Mouse (Mus musculus) ovary, adult 10 weeks (tissue): ENCODE measurements around the gene Gm14851. TPM values are rescaled to one million over a fixed set of nuclear protein-coding genes. Genes with fewer than 3 reads are reported as not detected.

Experiments used
- polyA plus RNA-seq: library from polyadenylated mRNA; stranded (reverse); fragments of 350-450 nt; fragmentation: Illumina TruSeq; extraction: RNeasy Lipid Tissue Mini Kit (QIAGEN cat#74804); gene quantifications from one replicate; pipeline ENCODE4 v1.2.3, GENCODE M21; 2014

Gm14851 gene
- polyA plus RNA-seq: not detected

GRCm38 (mm10) chr8:21095950-21096349, at the start of gene Gm14851:
TSS of gene Gm14851 (minus strand) at chr8:21096050.

DNA sequence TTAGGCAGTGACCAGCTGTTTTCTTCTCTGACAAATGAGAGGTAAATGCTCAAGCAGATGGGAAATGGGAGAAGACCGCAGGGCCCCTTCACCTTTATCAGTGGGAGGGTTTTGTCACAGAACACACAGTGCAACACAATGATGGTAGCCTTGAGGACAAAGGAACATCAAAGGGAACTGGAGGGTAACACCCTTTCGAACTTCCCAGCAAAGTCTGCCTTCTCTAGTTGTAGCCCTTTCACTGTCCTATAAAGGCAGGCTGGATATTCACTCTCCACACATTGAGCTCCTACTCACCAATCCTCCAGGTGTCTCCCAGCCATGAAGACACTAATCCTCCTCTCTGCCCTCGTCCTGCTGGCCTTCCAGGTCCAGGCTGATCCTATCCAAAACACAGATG, 38.5 kb upstream of the Gm14851 start, which contains the start of gene Defa30:
TSS of gene Defa30 (plus strand) at position 301 of the 400 bp plus-strand sequence.

DNA sequence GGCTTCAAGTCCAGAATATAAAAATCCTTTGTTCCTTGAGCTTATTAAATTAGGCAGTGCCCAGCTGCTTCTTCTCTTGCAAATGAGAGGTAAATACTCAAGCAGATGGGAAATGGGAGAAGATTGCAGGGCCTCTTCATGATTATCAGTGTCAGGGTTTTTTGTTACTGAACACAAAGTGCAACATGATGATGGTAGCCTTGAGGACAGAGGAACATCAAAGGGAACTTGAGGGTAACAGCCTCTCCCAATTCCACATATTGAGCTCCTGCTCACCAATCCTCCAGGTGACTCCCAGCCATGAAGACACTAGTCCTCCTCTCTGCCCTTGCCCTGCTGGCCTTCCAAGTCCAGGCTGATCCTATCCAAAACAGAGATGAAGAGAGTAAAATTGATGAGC, 11.7 kb downstream of the Gm14851 start, which contains the start of gene Defa25:
TSS of gene Defa25 (plus strand) at position 301 of the 400 bp plus-strand sequence.

DNA sequence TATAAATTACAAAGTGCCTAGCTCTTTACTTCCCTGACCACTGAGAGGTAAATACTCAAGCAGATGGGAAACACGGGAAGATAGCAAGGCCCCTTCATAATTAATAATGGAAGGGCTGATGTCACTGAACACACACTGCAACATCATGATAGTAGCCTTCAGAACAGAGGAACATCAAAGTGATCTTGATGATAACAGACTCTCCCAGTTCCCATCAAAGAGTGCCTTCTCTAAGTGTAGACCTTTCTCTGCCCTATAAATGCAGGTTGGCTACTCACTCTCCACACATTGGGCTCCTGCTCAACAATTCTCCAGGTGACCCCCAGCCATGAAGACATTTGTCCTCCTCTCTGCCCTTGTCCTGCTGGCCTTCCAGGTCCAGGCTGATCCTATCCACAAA, 31.1 kb downstream of the Gm14851 start, which contains the start of gene Defa35:
TSS of gene Defa35 (plus strand) at position 301 of the 400 bp plus-strand sequence.

DNA sequence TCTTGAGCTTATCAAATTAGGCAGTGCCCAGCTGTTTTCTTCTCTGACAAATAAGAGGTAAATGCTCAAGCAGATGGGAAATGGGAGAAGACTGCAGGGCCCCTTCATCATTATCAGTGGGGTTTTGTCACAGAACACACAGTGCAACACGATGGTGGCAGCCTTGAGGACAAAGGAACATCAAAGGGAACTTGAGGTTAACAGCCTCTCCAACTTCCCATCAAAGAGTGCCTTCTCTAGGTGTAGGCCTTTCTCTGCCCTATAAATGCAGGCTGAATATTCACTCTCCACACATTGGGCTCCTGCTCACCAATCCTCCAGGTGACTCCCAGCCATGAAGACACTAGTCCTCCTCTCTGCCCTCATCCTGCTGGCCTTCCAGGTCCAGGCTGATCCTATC, 41.1 kb downstream of the Gm14851 start, which contains the start of gene Defa23:
TSS of gene Defa23 (plus strand) at position 301 of the 400 bp plus-strand sequence.

Other genes with a start within 250 kb of the Gm14851 start
- not detected for gene Defb33, start 203.4 kb downstream of the Gm14851 start, polyA plus RNA-seq
- not detected for gene Gm15056, start 193.4 kb downstream of the Gm14851 start, polyA plus RNA-seq
- gene Gm6040, start 174.0 kb downstream of the Gm14851 start, polyA plus RNA-seq: not detected
- not detected for gene AY761185, start 151.3 kb downstream of the Gm14851 start, polyA plus RNA-seq
- not detected for gene Defa21, start 70.5 kb downstream of the Gm14851 start, polyA plus RNA-seq
- not detected for gene Defa23, start 41.0 kb downstream of the Gm14851 start, polyA plus RNA-seq
- not detected for gene Defa35, start 31.0 kb downstream of the Gm14851 start, polyA plus RNA-seq
- not detected for gene Defa25, start 11.6 kb downstream of the Gm14851 start, polyA plus RNA-seq
- gene Defa30, start 38.6 kb upstream of the Gm14851 start, polyA plus RNA-seq: not detected
- not detected for gene Defa22, start 66.2 kb upstream of the Gm14851 start, polyA plus RNA-seq
- gene Defa31, start 95.6 kb upstream of the Gm14851 start, polyA plus RNA-seq: not detected
- not detected for gene Gm15293, start 105.5 kb upstream of the Gm14851 start, polyA plus RNA-seq
- not detected for gene Gm15292, start 153.7 kb upstream of the Gm14851 start, polyA plus RNA-seq
- gene Defa27, start 219.5 kb upstream of the Gm14851 start, polyA plus RNA-seq: not detected
- gene Defa29, start 231.0 kb upstream of the Gm14851 start, polyA plus RNA-seq: not detected